Mouse (Mus musculus) frontal cortex, adult (tissue): ENCODE data around the gene Naif1.

ENCODE experiments used
- ATAC-seq: cut with Nextera tagmentation; 2 replicates; pipeline ENCODE4 v1.9.2; 2017; ENCODE audit warnings: mild to moderate bottlenecking, moderate library complexity, mixed read lengths; ENCODE audit not compliant: low TSS enrichment

The Naif1 gene

DNA sequence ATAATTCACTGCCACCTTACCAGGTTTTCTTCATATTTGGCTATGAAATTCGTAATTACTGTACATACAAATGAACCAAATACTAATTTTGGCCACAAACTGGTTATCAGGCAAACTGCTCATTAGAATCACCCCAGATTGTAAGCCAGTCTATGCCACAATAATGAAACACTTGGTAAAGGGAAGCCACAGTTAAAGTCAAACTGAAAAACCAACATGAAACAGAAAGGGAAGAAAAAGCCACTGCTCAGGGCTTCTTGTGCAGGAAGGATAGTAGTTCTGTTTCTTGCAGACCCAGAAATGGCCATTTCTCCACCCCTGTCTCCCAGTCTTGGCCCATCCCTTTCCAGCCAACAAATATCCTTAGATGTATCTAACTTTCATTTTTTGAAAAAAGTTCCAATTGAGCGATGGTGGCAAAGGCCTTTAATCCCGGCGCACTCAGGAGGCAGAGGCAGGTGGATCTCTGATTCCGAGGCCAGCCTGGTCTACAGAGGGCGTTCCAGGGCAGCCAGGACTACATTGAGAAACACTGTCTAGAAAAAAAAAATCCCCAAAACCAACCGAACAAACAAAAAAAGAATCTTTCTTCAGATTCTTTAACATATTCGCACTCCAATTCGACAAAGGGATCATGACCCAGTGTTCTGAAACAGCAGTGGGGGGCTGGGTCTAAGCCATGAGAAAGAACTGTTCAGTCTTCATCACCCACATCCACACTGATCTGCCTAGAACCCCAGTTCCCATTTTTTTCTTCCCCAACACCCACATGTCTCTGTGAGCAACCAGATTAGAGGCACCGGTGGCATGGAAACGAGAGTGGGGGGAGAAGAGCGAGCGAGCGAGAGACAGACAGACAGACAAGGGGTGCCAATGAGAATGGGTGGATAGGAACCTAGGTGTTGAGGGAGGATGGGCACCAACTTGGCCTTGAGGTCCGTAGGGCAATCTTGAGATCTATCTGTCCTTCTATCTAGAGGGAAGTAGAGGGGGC is at the start of gene Naif1:
TSS of gene Naif1 (plus strand) at position 697 of the 994 bp plus-strand sequence.
- no peak for ATAC-seq

DNA sequence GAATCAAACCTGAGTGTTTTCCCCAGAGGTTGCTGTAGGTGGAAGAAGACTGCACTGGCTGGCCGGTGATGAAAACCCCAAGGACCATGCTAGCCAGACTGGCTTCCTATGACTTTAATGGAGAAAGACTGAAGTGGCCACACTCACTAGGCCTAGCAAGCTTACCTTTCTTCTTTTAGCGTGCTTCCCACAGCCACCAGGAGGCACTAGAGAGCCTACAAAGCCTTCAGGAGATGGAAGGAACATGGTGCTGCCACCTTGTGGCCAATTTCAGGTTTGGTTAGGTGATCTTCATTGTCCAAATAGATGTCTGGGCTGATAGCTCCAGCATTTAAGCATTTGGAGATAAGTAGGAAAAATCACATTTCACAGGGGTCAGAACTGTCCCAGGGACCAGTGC is 45.6 kb upstream of the Naif1 start:
- peak; percentile 68 for ATAC-seq

DNA sequence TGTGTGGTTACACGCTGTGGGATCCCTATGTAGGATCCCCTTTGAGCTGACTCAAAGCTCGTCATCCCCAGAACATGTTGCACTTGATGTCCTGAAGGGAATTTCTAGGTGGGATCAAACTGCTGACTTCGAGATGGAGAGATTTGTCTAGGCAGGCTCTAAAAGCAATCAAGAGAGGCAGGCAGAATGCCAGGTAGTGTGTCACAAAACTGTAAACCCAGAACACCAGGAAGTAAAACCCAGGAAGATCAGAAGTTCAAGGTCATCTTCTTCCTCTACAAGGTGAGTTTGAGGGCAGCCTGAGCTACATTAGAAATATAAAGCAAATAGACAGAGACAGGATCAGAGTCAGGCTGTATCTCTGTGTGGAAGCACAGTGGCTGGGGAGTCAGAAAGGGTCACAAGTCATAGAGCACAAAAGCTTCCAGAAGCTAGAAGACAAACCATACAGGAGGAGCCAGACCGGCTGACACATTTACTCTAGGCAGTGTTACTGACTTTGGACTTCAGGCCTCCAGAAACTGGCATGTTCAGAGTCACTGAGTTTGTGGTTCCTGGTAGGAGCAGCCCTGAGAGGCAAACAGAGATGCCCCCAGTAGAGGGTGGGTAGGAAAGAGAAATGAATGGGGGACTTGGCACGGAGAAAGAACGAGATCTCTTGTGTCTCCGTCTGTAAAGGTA is 43.0 kb upstream of the Naif1 start:
- no peak for ATAC-seq

DNA sequence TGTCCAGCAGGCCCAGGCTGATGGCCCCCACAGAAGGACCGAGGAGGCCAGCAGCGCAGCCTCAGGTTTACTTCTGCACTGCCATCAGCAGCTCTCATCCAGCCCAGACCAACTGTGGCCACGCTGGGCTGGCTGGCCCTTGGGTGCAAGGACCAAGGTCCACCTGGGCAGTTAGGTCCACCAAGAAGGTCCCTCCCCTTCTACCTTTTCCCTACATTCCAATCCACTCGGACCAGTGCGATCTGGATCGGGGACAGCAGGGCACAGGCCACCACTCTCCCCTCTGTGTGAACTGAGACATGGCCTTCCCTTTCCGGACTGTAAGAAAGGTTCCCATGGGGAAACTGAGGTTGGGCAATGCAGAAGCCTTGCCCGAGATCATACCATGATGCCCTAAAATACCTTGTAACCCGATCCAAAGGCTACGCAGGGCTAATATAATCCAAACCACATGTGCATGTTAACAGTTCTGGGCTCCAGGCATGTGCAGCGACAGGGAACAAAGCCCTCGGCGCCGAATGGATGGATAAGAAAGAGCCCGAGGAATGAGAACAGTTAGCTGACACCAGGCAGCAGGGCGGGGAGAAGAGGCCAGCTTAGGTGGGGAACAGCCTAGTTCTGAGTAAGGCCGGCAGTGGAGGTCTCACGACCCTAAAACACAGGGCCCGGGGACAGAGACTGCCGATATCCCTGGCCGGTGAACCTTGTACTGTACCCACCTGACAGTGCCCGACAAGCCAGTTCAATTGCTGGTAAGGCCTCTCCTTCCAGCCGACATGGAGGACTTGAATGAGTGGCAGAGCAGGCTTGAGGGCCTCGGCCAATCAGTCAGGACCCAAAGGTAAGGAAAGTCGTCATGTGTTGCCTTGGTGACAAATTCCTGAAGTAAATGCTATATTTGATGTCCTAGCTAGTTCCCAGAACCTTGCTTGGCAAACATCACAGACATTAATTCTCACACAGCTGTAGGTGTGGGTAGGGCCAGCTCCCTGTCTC is 41.5 kb upstream of the Naif1 start:
- no peak for ATAC-seq

DNA sequence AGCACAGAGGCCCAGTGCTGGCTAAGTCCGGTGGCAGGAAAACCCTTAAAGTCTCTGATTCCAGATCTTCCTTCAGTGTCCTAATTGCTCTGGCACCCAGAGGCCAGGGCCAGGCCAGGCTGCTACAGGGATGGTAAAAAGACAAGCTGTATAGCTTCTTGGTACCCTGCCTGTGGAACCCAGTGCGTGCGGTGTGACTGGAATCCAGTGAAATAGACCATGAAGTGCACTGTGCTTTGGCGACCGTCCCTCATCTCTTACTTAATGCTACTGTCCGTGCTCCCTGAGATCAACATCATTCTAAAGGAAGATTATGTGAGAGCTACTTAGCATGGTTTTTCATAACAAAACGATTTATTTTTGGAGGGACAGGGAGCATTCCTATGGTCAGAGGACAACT is 38.9 kb upstream of the Naif1 start:
- no peak for ATAC-seq

DNA sequence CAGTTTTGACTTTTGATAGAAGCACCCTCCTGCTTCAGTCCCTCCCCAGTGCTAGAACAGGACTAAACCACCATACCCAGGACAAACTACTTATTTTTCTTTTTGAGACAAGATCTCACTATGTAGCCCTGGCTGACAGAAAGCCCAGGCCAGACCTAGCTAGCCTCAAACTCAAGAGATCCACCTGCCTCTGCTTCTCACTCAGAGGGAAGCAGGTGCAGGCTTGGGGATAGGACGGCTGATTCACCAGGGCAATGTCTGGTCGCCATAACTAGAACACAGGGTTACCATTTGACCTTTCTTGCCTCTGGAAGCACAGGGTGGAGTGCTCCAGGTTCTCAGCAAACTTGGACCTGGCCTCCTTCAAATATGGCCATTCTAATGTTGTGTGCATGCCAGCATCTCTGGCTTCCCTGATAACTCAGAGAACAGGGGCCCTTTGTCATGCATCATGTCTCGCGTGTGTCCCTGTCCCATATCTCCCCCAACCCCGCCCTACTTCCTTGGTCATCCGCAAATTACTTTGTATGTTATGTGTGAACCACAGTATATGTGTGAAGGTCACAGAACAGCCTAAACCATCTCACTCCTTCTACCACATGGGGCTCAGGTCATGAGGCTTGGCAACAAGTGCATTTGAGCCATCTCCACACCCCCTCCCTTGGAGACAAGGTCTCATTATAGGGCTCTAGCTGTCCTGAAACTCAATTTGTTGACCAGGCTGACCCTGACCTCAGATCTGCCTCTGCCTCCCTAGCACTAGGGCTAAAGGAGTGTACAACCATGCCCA is 37.3 kb upstream of the Naif1 start:
- ATAC-seq: no peak

DNA sequence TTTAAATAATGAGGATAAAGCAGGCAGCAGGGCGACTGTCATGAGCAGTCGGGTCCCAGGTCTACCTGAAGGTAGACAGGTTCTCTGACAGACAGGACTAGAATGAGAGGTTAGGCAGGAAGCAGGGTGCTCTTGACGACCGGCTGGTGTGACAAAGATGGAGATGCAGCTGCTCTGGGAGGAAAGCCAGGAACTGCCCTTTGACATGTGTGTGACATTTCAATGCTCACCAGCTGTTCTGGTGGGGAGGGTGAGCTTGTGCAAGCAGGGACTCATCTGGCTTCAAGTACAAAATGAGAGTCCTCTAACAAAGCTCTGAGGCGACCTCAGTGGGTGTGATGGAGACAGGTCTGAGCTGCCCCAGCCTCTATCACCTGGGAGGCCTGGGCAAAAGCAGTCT is 36.3 kb upstream of the Naif1 start:
- no peak for ATAC-seq

DNA sequence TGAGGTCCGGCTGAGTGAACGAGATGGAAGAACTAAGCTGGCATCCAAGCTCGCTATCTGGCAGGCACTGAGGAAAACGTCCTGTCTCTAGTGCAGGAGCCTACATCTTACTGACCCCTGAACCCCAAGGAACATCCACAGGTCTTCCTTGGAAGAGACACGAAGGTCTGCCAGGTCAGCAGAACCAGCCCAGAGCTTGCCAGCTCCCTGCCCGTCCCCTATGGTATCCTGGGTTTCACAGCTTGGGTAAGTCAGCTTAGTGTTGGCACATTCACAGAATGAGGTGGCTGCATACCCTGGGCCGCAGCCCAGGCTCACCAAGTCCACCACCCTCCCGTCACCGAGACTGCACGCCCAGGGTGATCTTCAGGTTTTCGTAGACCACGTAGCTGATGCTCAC is 34.5 kb upstream of the Naif1 start:
- ATAC-seq: no peak

DNA sequence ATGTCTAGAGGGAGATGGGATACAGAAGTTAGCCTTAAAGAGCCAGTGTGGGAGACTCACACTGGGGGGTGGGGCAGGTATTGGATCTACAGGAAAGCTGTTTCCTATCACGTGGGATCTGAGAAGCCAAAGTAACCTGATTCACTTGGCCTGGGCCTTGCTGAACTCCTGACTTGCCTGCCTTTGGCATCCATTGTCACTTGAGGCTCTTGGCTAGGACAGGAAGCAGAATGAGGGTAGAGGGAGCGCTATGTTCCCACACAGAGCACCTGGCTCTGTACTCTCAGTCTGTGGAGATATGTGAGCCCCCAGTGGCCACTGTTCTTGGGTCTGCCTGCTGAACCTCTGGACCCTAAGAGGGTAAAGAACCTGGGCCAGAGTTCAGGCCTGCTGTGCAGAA is 33.7 kb upstream of the Naif1 start:
- no peak for ATAC-seq

DNA sequence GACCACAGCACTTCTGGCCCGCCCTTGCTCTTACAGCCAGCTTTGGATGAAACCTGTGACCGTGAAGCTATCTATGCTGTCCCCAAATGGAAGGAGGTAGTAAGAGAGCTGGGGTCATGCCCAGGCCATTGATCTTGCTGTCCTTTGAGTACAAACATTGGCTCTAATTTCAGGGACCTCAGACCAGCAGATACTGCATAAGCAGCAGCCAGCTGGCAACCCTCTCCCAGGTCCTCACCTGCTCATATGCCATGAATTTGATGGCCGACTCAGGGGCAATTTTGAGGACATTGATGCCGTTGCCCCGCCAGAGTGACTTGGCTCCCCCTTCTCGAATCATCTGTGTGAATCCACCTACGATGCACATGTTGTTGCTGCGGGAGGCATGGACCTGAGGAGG is 32.8 kb upstream of the Naif1 start:
- no peak for ATAC-seq

DNA sequence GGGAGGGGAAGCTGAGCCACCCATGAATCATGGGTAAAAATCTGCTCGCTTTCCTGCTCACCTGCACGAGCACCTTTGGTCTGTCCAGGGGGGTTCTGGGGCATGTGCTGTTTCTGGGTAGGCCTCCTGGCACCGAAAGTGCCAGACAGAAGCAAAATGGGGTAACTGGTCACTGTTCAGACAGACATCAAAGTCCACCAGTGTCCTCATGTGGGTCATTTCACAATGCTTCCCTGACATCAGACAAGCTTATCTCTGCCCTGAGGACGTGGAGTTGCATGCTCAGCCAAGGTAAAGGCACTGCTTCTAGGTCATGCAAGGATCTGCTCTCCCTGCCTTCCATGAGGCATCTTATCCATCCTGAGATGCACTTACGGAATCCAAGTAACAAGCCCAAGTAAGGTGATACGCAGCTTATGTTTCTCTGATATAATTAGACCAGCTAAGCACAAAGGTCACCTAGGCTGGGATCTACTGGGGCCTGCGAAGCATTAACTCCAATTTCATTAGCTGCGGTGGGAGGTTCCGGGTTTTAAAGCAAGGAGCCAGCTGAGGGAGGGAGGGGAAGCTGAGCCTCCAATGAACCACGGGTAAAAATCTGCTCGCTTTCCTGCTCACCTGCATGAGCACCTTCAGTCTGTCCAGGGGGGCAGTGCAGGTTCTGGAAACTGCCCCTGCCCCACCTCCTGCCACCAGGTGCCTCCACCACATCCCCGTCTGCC is 31.7 kb upstream of the Naif1 start:
- no peak for ATAC-seq

DNA sequence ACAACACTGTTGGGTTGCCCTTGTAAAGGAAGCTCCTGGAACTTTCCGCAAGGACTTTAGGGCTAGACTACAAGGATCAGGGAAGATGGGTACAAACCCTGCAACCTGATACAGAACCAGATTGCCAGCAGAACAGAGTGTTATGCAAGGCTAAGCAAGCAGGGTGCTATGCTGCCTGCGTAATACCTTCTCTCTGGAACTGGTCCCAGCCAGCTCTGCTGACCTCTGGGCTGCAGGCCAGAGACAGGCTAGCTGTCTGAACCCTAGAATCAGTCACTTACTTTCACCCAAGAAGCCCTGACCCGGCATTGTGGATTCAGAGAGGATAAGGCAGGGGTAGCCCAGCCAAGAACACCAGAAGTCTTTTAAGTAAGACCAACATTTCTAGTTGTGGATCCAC is 30.9 kb upstream of the Naif1 start:
- peak; percentile 39; the same call in 1 of the 2 replicates for ATAC-seq

DNA sequence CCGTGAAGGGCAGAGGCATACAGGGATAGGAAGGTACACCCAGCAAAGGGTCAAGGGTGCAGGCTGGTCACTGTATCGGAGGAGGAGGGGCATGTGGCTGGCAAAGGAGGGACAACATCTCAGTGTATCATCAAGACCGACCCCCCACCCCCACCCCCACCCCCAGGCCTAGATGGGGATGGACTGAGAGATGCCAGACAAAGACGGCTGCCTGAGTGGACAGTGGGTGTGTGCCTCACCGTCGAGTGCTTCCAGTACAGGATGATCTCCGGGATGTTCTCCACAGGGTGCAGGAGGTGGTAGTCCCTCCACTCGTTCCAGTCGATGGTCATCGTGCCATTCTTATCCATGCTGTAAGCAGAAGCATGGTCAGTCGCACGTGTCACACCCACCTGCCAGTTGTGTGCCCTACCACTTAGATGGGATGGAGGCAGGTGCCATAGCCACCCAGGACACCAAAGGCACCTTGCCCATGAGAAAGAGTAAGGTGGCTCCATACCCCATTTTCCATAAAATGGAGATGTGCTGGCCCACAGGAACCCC is 30.1 kb upstream of the Naif1 start:
- ATAC-seq: no peak

DNA sequence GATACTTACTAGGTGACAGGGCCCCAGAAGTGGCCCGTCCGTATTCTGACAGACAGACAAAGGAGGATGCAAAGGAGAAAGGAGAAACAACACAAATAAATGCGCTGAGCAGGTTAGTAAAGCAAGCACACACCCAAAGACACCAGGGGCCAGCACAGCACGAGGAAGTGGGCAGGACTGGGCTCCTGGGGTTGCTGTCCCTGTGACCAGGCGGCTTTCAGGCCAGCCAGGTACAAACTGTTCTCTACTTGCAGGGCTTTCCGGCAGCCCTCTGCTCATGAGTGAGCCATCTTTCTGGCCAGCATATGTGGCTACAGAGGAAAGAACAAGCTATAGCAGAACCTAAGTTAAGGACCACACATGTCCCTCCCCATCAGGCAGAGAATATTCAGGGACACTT is 29.6 kb upstream of the Naif1 start:
- ATAC-seq: no peak

DNA sequence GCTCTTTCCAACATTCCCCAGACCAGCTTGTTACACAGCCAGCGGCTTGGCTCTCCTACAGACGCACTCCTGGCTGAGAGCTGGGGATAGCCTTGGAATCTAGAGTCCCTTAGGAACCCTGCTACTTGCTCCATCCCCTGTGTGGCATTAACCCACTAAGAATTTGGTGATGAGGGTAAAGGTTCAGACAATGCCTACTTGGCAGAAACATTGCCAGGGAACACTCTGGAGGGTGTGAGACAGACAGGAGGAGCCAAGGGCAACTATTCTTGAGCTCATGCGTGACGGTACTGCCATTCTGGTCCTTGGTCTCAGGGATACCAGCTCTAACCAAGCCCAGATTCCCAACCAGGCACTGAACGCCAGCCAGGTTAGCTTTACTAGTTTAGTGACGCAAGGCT is 28.4 kb upstream of the Naif1 start:
- ATAC-seq: no peak

DNA sequence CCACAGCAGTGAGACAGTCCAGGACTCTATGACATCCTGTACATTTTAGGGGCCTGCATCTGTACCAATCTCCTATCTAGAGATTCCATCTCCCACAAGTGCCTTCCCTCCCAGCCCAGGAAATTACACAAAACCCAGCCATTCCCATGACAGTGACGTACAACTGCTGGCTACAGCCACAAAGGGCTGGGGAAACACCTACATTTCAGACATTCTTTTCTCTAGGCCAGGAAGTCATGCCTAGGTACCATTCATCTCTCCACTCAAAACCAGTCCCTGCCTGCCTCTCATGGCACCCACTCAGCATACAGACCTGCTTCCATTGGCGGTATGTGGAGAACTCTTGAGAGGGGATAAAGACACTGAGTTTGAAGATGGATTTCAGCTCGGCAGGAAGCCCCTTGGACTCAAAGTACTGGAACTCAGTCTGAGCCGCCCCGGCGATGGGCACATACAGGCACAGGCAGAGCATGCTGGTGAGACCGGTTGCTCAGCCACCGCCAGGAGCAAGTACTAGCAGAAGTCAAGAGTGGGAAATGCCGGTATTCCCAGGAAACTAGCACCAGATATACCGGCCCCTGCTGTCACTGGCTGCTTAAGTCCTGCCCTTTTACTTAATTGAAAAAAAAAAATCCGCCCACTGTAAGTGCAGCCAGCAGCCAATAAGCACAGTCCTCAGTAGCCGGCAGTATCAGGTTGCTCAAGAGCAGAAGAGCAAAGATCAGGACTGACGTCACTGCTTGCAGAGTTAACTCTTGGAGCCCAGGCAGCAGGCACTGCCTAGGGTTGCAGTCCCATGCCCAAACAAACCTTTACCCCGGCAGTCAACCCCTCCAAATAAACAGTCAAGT is 26.6 kb upstream of the Naif1 start:
- ATAC-seq: peak; percentile 17; the same call in 1 of the 2 replicates

DNA sequence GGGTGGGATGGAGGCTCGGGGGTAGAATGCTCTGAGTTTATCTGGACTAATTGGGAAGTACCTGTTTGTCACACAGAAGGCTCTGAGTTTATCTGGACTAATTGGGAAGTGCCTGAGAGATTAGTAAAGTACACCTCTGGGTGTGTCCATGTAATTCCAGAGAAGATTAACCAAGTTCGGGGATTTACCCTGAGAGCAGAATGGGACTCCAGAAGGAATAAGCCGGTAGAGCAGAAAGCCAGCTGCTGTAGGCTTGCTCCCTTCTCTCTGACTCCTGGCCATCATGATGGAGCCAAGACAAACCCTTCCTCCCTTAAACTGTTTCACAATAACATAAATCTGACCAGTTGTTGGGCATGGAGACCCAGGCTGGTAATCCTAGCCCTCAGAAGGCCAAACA is 25.5 kb upstream of the Naif1 start:
- ATAC-seq: no peak

DNA sequence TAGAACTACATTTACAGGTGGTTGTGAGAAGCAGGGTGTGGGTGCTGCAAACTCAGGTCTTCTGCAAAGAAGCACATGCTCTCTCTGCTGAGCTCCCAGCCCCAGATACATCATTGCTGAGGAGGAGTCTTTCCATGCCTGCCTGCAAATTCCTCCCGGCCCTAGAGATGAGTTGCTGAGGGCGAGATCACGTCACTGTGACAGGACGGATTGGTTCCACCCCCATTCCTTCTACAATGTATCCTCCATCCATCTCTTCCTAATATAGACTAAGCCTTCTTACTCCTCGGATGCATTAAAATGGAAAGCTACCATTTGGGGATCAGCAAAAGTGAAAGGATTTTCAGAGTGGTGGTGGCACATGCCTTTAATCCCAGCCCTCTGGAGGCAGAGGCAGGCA is 24.7 kb upstream of the Naif1 start:
- peak; percentile 48 for ATAC-seq

DNA sequence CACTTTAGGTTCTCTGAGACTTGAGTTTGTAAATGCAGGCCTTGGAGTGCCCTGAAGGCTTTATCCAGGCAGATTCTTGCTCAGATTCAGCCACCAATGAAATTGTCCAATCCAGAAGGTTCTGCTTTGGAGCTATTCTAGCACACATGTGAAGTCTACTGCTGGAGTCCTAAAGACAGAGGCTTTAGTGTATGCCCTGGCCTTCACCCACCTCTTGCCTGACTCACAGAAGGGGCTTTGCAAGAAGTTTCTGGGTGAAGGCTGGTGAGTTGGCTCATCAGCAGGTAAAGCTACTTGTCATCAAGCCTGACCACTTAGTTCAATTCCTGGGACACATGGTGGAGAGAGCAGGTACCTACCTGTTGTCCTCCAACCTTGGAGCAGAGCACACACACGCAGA is 24.1 kb upstream of the Naif1 start:
- no peak for ATAC-seq
